Mouse (Mus musculus) E14TG2a.4 (cell line): Measurements from ENCODE around the gene Elf5.

Source experiments
- CTCF ChIP-seq: conservative IDR thresholded peaks from 2 replicates; pipeline ENCODE4 v1.5.1; 2014; ENCODE audit warnings: low read length
- NANOG ChIP-seq: IDR thresholded peaks from 2 replicates; pipeline ENCODE4 v1.6.1; 2014; ENCODE audit warnings: borderline replicate concordance, low read length, mixed read lengths
- POU5F1 ChIP-seq: IDR thresholded peaks from 2 replicates; pipeline ENCODE4 v1.6.1; 2014; ENCODE audit warnings: low read length, borderline replicate concordance

DNA sequence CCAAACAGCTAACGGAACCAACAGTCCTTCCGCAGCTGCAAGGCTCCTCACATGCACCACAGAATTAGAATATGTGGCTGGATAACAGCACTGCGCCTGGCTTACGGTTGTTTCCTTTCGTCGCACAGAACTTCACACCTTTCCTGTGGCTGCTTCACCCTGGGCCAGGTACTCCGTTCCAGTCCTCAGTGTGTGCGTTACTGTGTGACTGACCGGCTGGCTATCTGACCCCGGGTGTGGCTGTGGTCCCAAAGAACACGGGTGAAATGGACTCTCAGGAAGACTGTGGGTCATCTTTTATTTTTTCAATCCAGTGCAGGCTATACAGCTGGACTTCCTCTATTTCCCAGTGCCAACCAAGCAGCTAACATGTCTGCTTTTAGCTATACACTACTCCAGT is 53.9 kb downstream of the Elf5 start:
- TF ChIP-seq CTCF (no peak), NANOG (no peak), POU5F1 (no peak)
